Mouse (Mus musculus): ENCODE data around the gene Lhb. TPM values are rescaled to one million over a fixed set of nuclear protein-coding genes. Genes with fewer than 3 reads are reported as not detected.
"Not testable (repeated sequence)": the region's sequence is repeated elsewhere in the genome, so short reads cannot be mapped to it uniquely, and the experiment has no call there.

Gene Lhb
- total RNA-seq, 2 experiments from 2014 or later = not detected

- peak; percentile 90 to 93 for DNase-seq (ENCODE audit: low spot score in 2 of 2)
Measured at GRCm38 (mm10) chr7:45451344-45451982, 30.8 kb downstream of the Lhb start.

GRCm38 (mm10) chr7:45454971-45455370 lies 34.4 kb downstream of the Lhb start:
- no peak for DNase-seq (ENCODE audit: low spot score in 2 of 2)

- DNase-seq (ENCODE audit: low spot score in 2 of 2) = no peak
Measured at GRCm38 (mm10) chr7:45455932-45456696, 35.5 kb downstream of the Lhb start.

GRCm38 (mm10) chr7:45456721-45457203 lies 36.1 kb downstream of the Lhb start:
- no peak for DNase-seq (ENCODE audit: low spot score in 2 of 2)

- no peak for DNase-seq (ENCODE audit: low spot score in 2 of 2)
Measured at GRCm38 (mm10) chr7:45457204-45458060, 36.8 kb downstream of the Lhb start.

GRCm38 (mm10) chr7:45458748-45459563 lies 38.3 kb downstream of the Lhb start:
- peak; percentile 69 to 71 for DNase-seq (ENCODE audit: low spot score in 2 of 2)

GRCm38 (mm10) chr7:45459564-45460140 lies 39.0 kb downstream of the Lhb start, which contains the start of gene Ftl1:
Ftl1 (minus strand) TSS chr7:45459884.
- peak; percentile 92 to 94 for DNase-seq (ENCODE audit: low spot score in 2 of 2)

GRCm38 (mm10) chr7:45460377-45460776 lies 39.8 kb downstream of the Lhb start:
- no peak for DNase-seq (ENCODE audit: low spot score in 2 of 2)

GRCm38 (mm10) chr7:45460860-45461314 lies 40.3 kb downstream of the Lhb start:
- DNase-seq (ENCODE audit: low spot score in 2 of 2) = no peak

- no peak for DNase-seq (ENCODE audit: low spot score in 2 of 2)
Measured at GRCm38 (mm10) chr7:45461326-45461725, 40.7 kb downstream of the Lhb start.

GRCm38 (mm10) chr7:45461781-45462180 lies 41.2 kb downstream of the Lhb start:
- DNase-seq (ENCODE audit: low spot score in 2 of 2) = no peak

- DNase-seq (ENCODE audit: low spot score in 2 of 2) = no peak
Measured at GRCm38 (mm10) chr7:45462325-45462724, 41.7 kb downstream of the Lhb start.

- DNase-seq (ENCODE audit: low spot score in 2 of 2) = not testable (repeated sequence)
Measured at GRCm38 (mm10) chr7:45462868-45463267, 42.2 kb downstream of the Lhb start.

GRCm38 (mm10) chr7:45463987-45464778 lies 43.6 kb downstream of the Lhb start:
- DNase-seq (ENCODE audit: low spot score in 2 of 2) = no peak

- DNase-seq (ENCODE audit: low spot score in 2 of 2) = no peak
Measured at GRCm38 (mm10) chr7:45465112-45465511, 44.5 kb downstream of the Lhb start.

GRCm38 (mm10) chr7:45465549-45465948 lies 44.9 kb downstream of the Lhb start:
- no peak for DNase-seq (ENCODE audit: low spot score in 2 of 2)

GRCm38 (mm10) chr7:45466283-45467089 lies 45.9 kb downstream of the Lhb start, which contains the start of gene Bax:
Bax (minus strand) TSS chr7:45466898.
- peak; percentile 96 for DNase-seq (ENCODE audit: low spot score in 2 of 2)

- DNase-seq (ENCODE audit: low spot score in 2 of 2) = no peak
Measured at GRCm38 (mm10) chr7:45467090-45467670, 46.6 kb downstream of the Lhb start.

Data from left cerebral cortex, adult 18-20 months (tissue).